Mouse (Mus musculus): ENCODE measurements around the gene Dnah10.
"Not testable (repeated sequence)": the region's sequence is repeated elsewhere in the genome, so short reads cannot be mapped to it uniquely, and the experiment has no call there.

The Dnah10 gene

GRCm38 (mm10) chr5:124724997-124725396, at the start of gene Dnah10:
Dnah10 (plus strand) TSS chr5:124725085.
- peak in 1 of 2 experiments; percentile 10 for DNase-seq

GRCm38 (mm10) chr5:124713741-124714140, 11.1 kb upstream of the Dnah10 start:
- DNase-seq = no peak

- DNase-seq = no peak
Measured at GRCm38 (mm10) chr5:124715135-124715534, 9.8 kb upstream of the Dnah10 start.

- no peak for DNase-seq
Measured at GRCm38 (mm10) chr5:124717969-124718368, 6.9 kb upstream of the Dnah10 start.

- DNase-seq = no peak
Measured at GRCm38 (mm10) chr5:124718396-124718795, 6.5 kb upstream of the Dnah10 start.

- DNase-seq = no peak
Measured at GRCm38 (mm10) chr5:124723125-124723524, 1.8 kb upstream of the Dnah10 start.

GRCm38 (mm10) chr5:124729662-124730206, 4.8 kb downstream of the Dnah10 start:
- no peak for DNase-seq

- no peak for DNase-seq
Measured at GRCm38 (mm10) chr5:124733961-124734360, 9.1 kb downstream of the Dnah10 start.

- DNase-seq = peak in 1 of 2 experiments; percentile 11
Measured at GRCm38 (mm10) chr5:124741898-124742599, 17.2 kb downstream of the Dnah10 start.

GRCm38 (mm10) chr5:124743841-124744240, 19.0 kb downstream of the Dnah10 start:
- no peak for DNase-seq

- DNase-seq = no peak
Measured at GRCm38 (mm10) chr5:124746220-124746619, 21.3 kb downstream of the Dnah10 start.

- no peak for DNase-seq
Measured at GRCm38 (mm10) chr5:124748296-124748695, 23.4 kb downstream of the Dnah10 start.

- no peak for DNase-seq
Measured at GRCm38 (mm10) chr5:124751656-124752055, 26.8 kb downstream of the Dnah10 start.

- peak; percentile 35 for DNase-seq
Measured at GRCm38 (mm10) chr5:124761011-124761410, 36.1 kb downstream of the Dnah10 start.

GRCm38 (mm10) chr5:124761787-124762186, 36.9 kb downstream of the Dnah10 start:
- DNase-seq = no peak

- no peak for DNase-seq
Measured at GRCm38 (mm10) chr5:124774552-124774951, 49.7 kb downstream of the Dnah10 start.

- DNase-seq = not testable (repeated sequence)
Measured at GRCm38 (mm10) chr5:124776289-124776688, 51.4 kb downstream of the Dnah10 start.

GRCm38 (mm10) chr5:124777178-124777709, 52.4 kb downstream of the Dnah10 start:
- peak; percentile 49 to 55 for DNase-seq

GRCm38 (mm10) chr5:124779926-124780325, 55.0 kb downstream of the Dnah10 start:
- no peak for DNase-seq

- DNase-seq = no peak
Measured at GRCm38 (mm10) chr5:124781696-124782095, 56.8 kb downstream of the Dnah10 start.

GRCm38 (mm10) chr5:124785650-124786049, 60.8 kb downstream of the Dnah10 start:
- DNase-seq = no peak

GRCm38 (mm10) chr5:124792112-124792511, 67.2 kb downstream of the Dnah10 start:
- DNase-seq = no peak

GRCm38 (mm10) chr5:124809708-124810366, 85.0 kb downstream of the Dnah10 start:
- DNase-seq = no peak

GRCm38 (mm10) chr5:124812466-124812865, 87.6 kb downstream of the Dnah10 start:
- DNase-seq = no peak
